Mouse (Mus musculus): Measurements from ENCODE around the gene Srgap1. TPM values are rescaled to one million over a fixed set of nuclear protein-coding genes. Genes with fewer than 3 reads are reported as not detected.

The Srgap1 gene
- polyA plus RNA-seq, 1 experiment from 2014 or later = 2.3 TPM

DNA sequence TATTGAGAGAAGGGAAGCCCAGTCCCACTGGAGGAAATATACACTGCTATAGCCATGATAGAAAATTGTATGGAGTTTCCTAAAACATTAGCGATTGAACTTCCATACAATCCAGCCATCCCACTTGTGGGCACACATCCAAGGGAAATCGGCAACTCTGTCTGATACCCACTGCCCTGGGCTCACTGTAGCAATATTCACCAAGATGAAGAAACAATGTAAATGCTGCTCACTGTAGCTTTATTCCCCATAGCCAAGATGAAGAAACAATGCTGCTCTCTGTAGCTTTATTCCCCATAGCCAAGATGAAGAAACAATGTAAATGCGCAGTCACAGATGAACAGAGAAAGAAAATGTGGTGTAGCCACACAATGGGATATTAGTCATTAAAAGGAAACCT, 309.9 kb downstream of the Srgap1 start:
- Histone ChIP-seq H3K27ac (no peak overlapping the region), H3K4me2 (no peak overlapping the region), H3K4me1 (peaks cover 21% of the 10 kb centered on the region), H3K9ac (no peak overlapping the region), H3K9me3 (replicated peaks) (no peaks in the 10 kb centered on the region), H3K36me3 (0 out of 2 replicates have a peak, but pooled peaks cover under 1% of the 10 kb centered on the region), H3K27me3 (replicated peaks) (no peaks in the 10 kb centered on the region), H3K4me3 (no peak overlapping the region)
- ATAC-seq = no peak
- WGBS (ENCODE audit: insufficient replicate concordance) = 80% methylated on average over 3 of the region's 3 CpGs

DNA sequence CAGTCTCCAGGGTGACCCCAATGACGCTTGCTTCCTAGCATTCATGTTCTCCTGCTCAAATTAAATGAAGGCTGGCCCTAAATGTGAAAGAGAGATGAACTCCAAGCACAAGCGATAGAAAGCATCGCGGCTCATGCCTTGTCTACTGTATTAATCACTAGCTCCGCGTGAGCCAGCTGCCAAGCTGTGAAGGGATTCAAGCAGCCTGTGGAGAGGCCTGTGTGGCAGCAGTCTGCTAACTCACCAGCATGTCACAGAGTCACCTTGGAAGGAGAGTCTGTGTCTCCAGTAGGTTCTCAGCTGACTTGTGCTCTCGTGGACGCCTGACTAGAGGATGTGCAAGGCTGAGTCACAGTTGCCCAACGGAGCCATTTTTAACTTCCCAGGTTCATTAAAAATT, 314.6 kb downstream of the Srgap1 start:
- Histone ChIP-seq H3K36me3 (no peaks in the 10 kb centered on the region), H3K9ac (no peak overlapping the region), H3K4me2 (no peak overlapping the region), H3K27ac (no peak overlapping the region), H3K4me1 (no peaks in the 10 kb centered on the region), H3K9me3 (replicated peaks) (no peaks in the 10 kb centered on the region), H3K4me3 (no peak overlapping the region), H3K27me3 (replicated peaks) (no peaks in the 10 kb centered on the region)
- no peak for ATAC-seq
- 80% methylated on average over 9 of the region's 9 CpGs for WGBS (ENCODE audit: insufficient replicate concordance)

DNA sequence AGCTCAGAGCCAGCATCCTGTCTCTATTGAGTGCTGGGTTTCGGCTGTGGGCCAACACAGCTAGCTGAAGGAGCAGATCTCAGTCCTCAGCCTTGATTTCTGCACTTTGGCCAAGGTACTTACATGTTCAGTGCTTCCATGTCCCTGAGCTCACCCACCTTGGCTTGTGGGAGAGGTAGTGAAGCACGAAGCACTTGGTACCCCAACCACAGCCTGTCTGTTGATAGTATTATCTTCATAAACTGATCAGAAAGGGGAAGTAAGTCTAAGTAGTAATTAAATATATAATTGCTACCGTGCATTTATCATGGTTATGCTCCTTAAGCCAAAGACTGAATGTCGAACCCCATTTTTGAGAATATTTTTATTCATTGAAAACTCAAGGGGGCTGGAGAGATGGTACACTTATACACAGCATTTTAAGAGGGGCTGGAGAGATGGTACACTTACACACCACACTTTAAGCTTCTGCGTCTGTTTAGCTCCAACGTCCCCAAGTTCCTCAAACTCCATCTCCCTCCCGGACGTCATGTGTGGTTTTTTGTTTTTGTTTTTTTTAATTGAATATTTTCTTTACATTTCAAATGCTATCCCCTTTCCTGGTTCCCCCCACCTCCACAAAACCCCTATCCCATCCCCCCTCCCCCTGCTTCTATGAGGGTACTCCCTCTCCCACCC, 315.9 kb downstream of the Srgap1 start:
- no peaks in the 10 kb centered on the region for H3K27me3 ChIP-seq (replicated peaks)
- 59% methylated on average over 8 of the region's 8 CpGs for WGBS (ENCODE audit: insufficient replicate concordance)
- H3K9me3 ChIP-seq (replicated peaks) = no peaks in the 10 kb centered on the region
- no peaks in the 10 kb centered on the region for H3K36me3 ChIP-seq
- no peak overlapping the region for H3K27ac ChIP-seq
- no peak overlapping the region for H3K9ac ChIP-seq
- H3K4me3 ChIP-seq = no peak overlapping the region
- H3K4me2 ChIP-seq = no peak overlapping the region
- ATAC-seq = no peak
- H3K4me1 ChIP-seq = no peaks in the 10 kb centered on the region

Other genes starting within 250 kb of the Srgap1 start
- 20.1 and 21.5 TPM in 2 replicates for gene Rxylt1, start 50.1 kb upstream of the Srgap1 start, polyA plus RNA-seq (2016; fragmentation: Nextera tagmentation; extraction: Ambion mirVana)